Mouse (Mus musculus): ENCODE data around the gene Chit1.
A peak's percentile ranks its signal among the peaks of the same experiment; 100 is the strongest.

DNA sequence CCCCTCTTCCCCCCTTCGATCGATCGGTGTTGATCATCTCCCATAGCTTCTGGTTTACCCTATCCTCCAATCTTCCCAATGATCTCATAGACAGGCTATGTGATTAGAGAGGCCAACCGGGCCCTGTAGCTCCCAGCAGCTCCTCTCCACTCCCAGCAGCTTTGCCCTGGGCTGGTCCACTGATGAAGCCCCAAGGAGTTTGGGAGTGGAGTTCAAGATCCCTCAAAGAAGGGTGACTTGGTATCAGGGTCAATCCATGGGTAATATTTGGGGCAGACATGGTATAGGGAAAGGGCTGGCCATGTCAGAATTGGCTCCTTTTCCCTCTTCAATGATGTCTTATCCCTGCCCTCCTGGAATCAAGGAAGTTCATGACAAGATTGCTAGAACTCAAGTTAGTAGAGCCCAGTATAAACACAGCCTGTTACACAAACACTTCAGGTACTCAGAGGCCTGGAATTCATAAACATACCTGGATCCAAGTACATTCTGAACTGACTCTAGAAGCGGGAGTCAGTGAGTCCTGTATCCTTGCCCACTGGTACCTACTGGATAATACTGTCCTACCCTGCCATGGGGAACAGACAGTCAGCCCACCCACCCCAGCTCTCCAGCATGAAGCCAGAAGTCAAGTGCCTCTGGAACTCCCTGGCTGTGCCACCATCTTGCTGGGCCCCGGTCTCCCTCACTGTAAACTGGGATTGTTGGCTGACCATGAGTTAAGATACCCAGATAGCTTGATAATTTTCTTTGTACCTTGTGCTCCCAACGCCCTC is 13.8 kb upstream of the Chit1 start:
- TF ChIP-seq CTCF (IDR thresholded peaks at IDR 0.05; ENCODE audit: insufficient read depth, low read length) (no peak), POLR2A (IDR thresholded peaks at IDR 0.05; ENCODE audit: borderline replicate concordance, extremely low read depth, low read depth, low read length) (0 out of 2 replicates have a peak, but pooled peaks have one; percentile 18)

Measured in lung, adult 2 months (tissue).